Mouse (Mus musculus): ENCODE results near the gene Hnrnph2.

DNA sequence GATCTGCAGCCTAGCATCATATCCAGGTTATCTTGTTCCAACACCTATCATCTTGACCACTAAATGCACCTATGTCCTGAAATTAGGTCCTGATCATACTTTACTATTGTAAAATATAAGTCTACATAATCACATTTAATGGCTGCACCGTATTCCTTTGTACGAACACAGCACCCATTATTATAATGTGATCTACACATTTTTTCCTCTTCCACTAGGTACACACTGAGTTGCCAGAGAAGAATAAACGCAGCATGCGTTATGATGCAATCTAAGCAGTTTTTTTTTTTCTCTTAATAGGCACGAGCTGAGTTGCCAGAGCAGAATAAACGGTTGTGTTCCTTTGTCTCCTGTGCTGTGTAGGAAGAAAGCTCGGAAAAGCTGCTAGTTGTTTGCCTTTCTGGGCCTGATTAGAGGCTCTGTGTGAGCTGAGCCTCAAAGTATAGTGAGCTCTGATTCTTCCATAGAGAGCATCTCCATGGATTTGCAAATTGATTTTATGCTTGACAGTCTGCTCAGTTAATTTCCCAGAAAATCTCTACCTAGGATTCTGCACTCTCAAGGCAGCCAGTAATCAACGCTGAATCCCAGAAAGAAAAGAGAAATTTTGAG lies 19.4 kb downstream of the Hnrnph2 start:
- no peak for TF ChIP-seq CTCF (IDR thresholded peaks at IDR 0.05; ENCODE audit: borderline replicate concordance, insufficient read depth, low read length)
- TF ChIP-seq POLR2A (IDR thresholded peaks at IDR 0.05; ENCODE audit: low read depth, low read length) = no peak
